Mouse (Mus musculus) B cell, adult 67 days (primary cell): Measurements from ENCODE around the gene Prap1. TPM values are rescaled to one million over a fixed set of nuclear protein-coding genes. Genes with fewer than 3 reads are reported as not detected.

Experiments used
- total RNA-seq, 2 experiments: library from RNA; stranded (reverse); gene quantifications; 4 replicates each; pipeline ENCODE4 v1.2.4; 2023

Gene Prap1
- not detected for total RNA-seq

GRCm38 (mm10) chr7:140092924-140093528 lies at the start of gene Prap1:
Gene Prap1 (plus strand): TSS chr7:140093395.

GRCm38 (mm10) chr7:140048361-140049114 lies 44.7 kb upstream of the Prap1 start, which contains the start of gene Msx3:
Gene Msx3 (minus strand): TSS chr7:140049089.

GRCm38 (mm10) chr7:140082242-140082678 lies 10.9 kb upstream of the Prap1 start, which contains the start of gene Caly:
Gene Caly (minus strand): TSS chr7:140082548.

GRCm38 (mm10) chr7:140101993-140102860 lies 9.0 kb downstream of the Prap1 start, which contains the start of gene Fuom:
Gene Fuom (minus strand): TSS chr7:140102441.

GRCm38 (mm10) chr7:140115583-140116328 lies 22.6 kb downstream of the Prap1 start, which contains the start of gene Paox:
Gene Paox (plus strand): TSS chr7:140115799.

GRCm38 (mm10) chr7:140116329-140117054 lies 23.3 kb downstream of the Prap1 start, which contains the start of gene Echs1:
Gene Echs1 (minus strand): TSS chr7:140116476.

GRCm38 (mm10) chr7:140137135-140138020 lies 44.2 kb downstream of the Prap1 start, which contains the start of gene Mtg1:
Gene Mtg1 (plus strand): TSS chr7:140137564.

Other genes with a start within 250 kb of the Prap1 start
- not detected for gene Kndc1, start 198.7 kb upstream of the Prap1 start, total RNA-seq
- gene Utf1, start 149.6 kb upstream of the Prap1 start, total RNA-seq = under 1 TPM in 1 of 2 experiments, not detected in 1; 0.61 TPM
- gene 6430531B16Rik, start 114.6 kb upstream of the Prap1 start, total RNA-seq = not detected
- gene Adam8, start 100.8 kb upstream of the Prap1 start, total RNA-seq = 1 to 10 TPM; 3.4 to 3.8 TPM
- 10 to 100 TPM; 41.0 to 41.5 TPM for gene Zfp511, start 57.0 kb upstream of the Prap1 start, total RNA-seq
- 10 to 100 TPM; 32.2 to 36.2 TPM for gene Tubgcp2, start 56.7 kb upstream of the Prap1 start, total RNA-seq
- gene Msx3, start 44.3 kb upstream of the Prap1 start, total RNA-seq = not detected
- not detected for gene Caly, start 10.8 kb upstream of the Prap1 start, total RNA-seq
- 1 to 10 TPM; 3.3 to 3.9 TPM for gene Fuom, start 9.0 kb downstream of the Prap1 start, total RNA-seq
- 1 to 10 TPM; 2.7 to 3.7 TPM for gene Paox, start 22.4 kb downstream of the Prap1 start, total RNA-seq
- 10 to 100 TPM; 26.3 to 29.7 TPM for gene Echs1, start 23.1 kb downstream of the Prap1 start, total RNA-seq
- gene Mtg1, start 44.2 kb downstream of the Prap1 start, total RNA-seq = 10 to 100 TPM; 12.5 to 23.6 TPM
- gene Sprn, start 61.5 kb downstream of the Prap1 start, total RNA-seq = not detected
- gene Olfr522, start 71.4 kb downstream of the Prap1 start, total RNA-seq = not detected
- gene Olfr523, start 79.8 kb downstream of the Prap1 start, total RNA-seq = not detected
- not detected for gene Olfr524, start 112.6 kb downstream of the Prap1 start, total RNA-seq
- not detected for gene Cd163l1, start 124.9 kb downstream of the Prap1 start, total RNA-seq
- gene 5830411N06Rik, start 153.9 kb downstream of the Prap1 start, total RNA-seq = not detected
- not detected for gene Olfr525, start 227.5 kb downstream of the Prap1 start, total RNA-seq
- not detected for gene Olfr527, start 240.6 kb downstream of the Prap1 start, total RNA-seq